Mouse (Mus musculus): ENCODE results near the gene Slc35g2. TPM values are rescaled to one million over a fixed set of nuclear protein-coding genes. Genes with fewer than 3 reads are reported as not detected.

Gene Slc35g2
- total RNA-seq, 1 experiment from 2014 or later, result 8.4 TPM

Other genes starting within 250 kb of the Slc35g2 start
- 1.2 and 1.5 TPM in 2 replicates for gene Il20rb, start 84.3 kb downstream of the Slc35g2 start, total RNA-seq (2021)
- gene Nck1, start 25.0 kb downstream of the Slc35g2 start, total RNA-seq (2021), result 41.9 and 52.0 TPM in 2 replicates
- 42.4 and 42.7 TPM in 2 replicates for gene Stag1, start 26.7 kb upstream of the Slc35g2 start, total RNA-seq (2021)

Data from adrenal gland, postnatal 25 days (tissue).